Mouse (Mus musculus) ES-Bruce4 (cell line): Measurements from ENCODE around the gene Numb. TPM values are rescaled to one million over a fixed set of nuclear protein-coding genes. Genes with fewer than 3 reads are reported as not detected.

Source experiments
- H3K27ac ChIP-seq: 2 replicates; pipeline ENCODE4 v1.5.1; 2012; ENCODE audit warnings: low read length, inconsistent platforms; ENCODE audit not compliant: insufficient read depth
- H3K27me3 ChIP-seq: 2 replicates; pipeline ENCODE4 v1.6.1; 2012; ENCODE audit warnings: mild to moderate bottlenecking, low read length, inconsistent platforms; ENCODE audit not compliant: control insufficient read depth, poor library complexity, insufficient read depth, severe bottlenecking
- H3K36me3 ChIP-seq: 2 replicates; pipeline ENCODE4 v1.6.1; 2012; ENCODE audit warnings: inconsistent platforms, mild to moderate bottlenecking, low read length, moderate library complexity; ENCODE audit not compliant: control insufficient read depth, poor library complexity, insufficient read depth, severe bottlenecking
- H3K4me1 ChIP-seq: one replicate; pipeline ENCODE4 v1.8.1; 2011; ENCODE audit warnings: low read length; ENCODE audit not compliant: control insufficient read depth, insufficient read depth
- H3K4me3 ChIP-seq: 2 replicates; pipeline ENCODE4 v1.5.1; 2011; ENCODE audit warnings: low read depth, mild to moderate bottlenecking, low read length
- H3K9ac ChIP-seq: 2 replicates; pipeline ENCODE4 v1.6.1; 2012; ENCODE audit warnings: low read depth, mild to moderate bottlenecking, inconsistent platforms; ENCODE audit not compliant: poor library complexity, severe bottlenecking
- H3K9me3 ChIP-seq: replicated peaks from 2 replicates; pipeline ENCODE4 v1.6.1; 2012; ENCODE audit warnings: mild to moderate bottlenecking, low read length, inconsistent platforms; ENCODE audit not compliant: control insufficient read depth, poor library complexity, insufficient read depth, severe bottlenecking
- CTCF ChIP-seq: IDR thresholded peaks from one replicate; pipeline ENCODE4 v1.8.1; 2011; ENCODE audit warnings: low read depth, low read length
- EP300 ChIP-seq: IDR thresholded peaks from 2 replicates; pipeline ENCODE4 v1.6.1; 2011; ENCODE audit warnings: low read depth, low read length; ENCODE audit not compliant: insufficient read depth
- POLR2A ChIP-seq: IDR thresholded peaks from one replicate; pipeline ENCODE4 v1.8.1; 2011; ENCODE audit warnings: low read length; ENCODE audit not compliant: insufficient read depth
- polyA plus RNA-seq: library from polyadenylated mRNA; stranded (reverse); fragments of >200 nt; gene quantifications from 2 replicates; pipeline ENCODE4 v1.2.4, GENCODE M21; 2011; ENCODE audit warnings: low read depth; ENCODE audit not compliant: missing spikeins, insufficient read depth, insufficient read length

Gene Numb
- polyA plus RNA-seq, 1 experiment, result 43.5 TPM

DNA sequence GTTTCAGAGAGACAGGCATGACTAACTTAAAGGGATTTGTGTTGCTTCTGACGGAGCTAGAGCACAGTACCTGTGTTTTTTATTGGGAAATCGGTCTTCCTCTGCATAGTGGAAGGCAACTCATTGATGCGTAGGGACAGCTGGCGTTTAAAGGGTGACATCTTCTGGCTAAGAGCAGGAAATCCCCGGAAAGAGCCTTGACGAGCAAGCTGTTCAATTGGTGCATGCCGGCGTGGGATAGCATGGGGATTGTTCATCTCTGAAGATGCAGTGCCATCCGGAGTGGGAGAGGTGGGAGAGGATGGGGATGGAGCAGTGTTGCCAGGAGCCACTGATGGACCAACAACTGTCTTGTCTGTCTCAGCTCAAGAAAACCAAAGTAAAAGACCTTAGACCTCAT lies 120.8 kb downstream of the Numb start:
- H3K36me3 ChIP-seq, result peaks cover 4% of the 10 kb centered on the region; the same call in 1 of the 2 replicates
- H3K4me1 ChIP-seq, result no peaks in the 10 kb centered on the region

DNA sequence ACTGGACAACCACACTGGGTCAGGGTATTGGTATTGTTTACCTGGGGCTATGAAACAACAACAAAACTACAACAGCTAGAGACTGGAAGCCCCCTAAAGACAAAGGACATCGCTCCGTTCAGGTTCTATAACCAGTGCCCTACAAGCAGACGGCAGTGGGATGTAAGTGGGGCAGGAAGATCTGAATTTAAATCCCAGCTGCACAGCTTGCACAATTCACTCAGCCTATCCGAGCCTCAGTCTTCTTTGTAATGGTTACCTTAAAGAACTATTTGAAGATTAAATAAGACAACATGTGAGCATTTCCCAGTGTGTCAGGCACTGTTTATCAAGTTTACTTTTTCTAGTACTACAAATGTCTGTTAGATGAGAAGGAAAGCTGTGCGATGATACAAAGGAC lies 123.4 kb downstream of the Numb start:
- TF ChIP-seq EP300 (no peak), CTCF (no peak), POLR2A (no peak)
- H3K27ac ChIP-seq, result no peak overlapping the region
- no peaks in the 10 kb centered on the region for H3K4me1 ChIP-seq
- H3K9ac ChIP-seq, result no peak overlapping the region
- peaks cover 2% of the 10 kb centered on the region; the same call in 1 of the 2 replicates for H3K36me3 ChIP-seq
- H3K27me3 ChIP-seq, result no peaks in the 10 kb centered on the region
- no peak overlapping the region for H3K4me3 ChIP-seq
- no peaks in the 10 kb centered on the region for H3K9me3 ChIP-seq

More for the DNA sequence above, 120.8 kb downstream of the Numb start:
- Histone ChIP-seq H3K27ac (no peak overlapping the region), H3K4me3 (no peak overlapping the region), H3K27me3 (no peaks in the 10 kb centered on the region), H3K9ac (no peak overlapping the region), H3K9me3 (0 out of 2 replicates have a peak, but pooled peaks cover 3% of the 10 kb centered on the region)
- peak; percentile 19 for TF ChIP-seq CTCF
- no peak for TF ChIP-seq POLR2A
- TF ChIP-seq EP300, result no peak

DNA sequence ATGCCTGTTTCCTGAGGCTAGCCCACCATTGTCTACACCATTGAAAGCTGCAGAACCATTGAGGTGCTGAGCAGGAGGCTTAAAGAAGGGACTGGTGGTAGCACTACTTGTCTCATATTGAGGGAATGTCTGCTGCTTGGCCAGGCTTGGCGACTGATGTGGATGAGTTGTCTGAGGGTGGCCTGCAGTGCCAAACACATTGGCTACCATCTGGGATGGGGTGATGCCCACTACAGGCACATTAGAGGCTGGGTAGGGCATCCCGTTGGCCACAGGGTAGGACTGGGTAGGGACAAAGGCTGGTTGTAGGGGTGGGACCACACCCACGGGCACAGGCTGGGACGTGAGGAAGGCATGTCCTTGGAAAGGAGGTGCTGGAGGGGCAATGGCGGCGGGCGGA lies 126.1 kb downstream of the Numb start:
- no peak overlapping the region for H3K9ac ChIP-seq
- H3K36me3 ChIP-seq, result peaks cover 2% of the 10 kb centered on the region; the same call in 1 of the 2 replicates
- no peak overlapping the region for H3K27ac ChIP-seq
- no peaks in the 10 kb centered on the region for H3K27me3 ChIP-seq
- no peaks in the 10 kb centered on the region for H3K9me3 ChIP-seq
- no peaks in the 10 kb centered on the region for H3K4me1 ChIP-seq
- H3K4me3 ChIP-seq, result no peak overlapping the region
- no peak for TF ChIP-seq EP300
- TF ChIP-seq CTCF, result no peak

GRCm38 (mm10) chr12:83795051-83795450 lies 126.7 kb downstream of the Numb start:
- Histone ChIP-seq H3K9ac (no peak overlapping the region), H3K36me3 (peaks cover 2% of the 10 kb centered on the region; the same call in 1 of the 2 replicates), H3K27me3 (no peaks in the 10 kb centered on the region), H3K4me3 (no peak overlapping the region), H3K27ac (no peak overlapping the region), H3K9me3 (no peaks in the 10 kb centered on the region), H3K4me1 (no peaks in the 10 kb centered on the region)
- no peak for TF ChIP-seq POLR2A
- TF ChIP-seq EP300, result no peak
- TF ChIP-seq CTCF, result no peak

DNA sequence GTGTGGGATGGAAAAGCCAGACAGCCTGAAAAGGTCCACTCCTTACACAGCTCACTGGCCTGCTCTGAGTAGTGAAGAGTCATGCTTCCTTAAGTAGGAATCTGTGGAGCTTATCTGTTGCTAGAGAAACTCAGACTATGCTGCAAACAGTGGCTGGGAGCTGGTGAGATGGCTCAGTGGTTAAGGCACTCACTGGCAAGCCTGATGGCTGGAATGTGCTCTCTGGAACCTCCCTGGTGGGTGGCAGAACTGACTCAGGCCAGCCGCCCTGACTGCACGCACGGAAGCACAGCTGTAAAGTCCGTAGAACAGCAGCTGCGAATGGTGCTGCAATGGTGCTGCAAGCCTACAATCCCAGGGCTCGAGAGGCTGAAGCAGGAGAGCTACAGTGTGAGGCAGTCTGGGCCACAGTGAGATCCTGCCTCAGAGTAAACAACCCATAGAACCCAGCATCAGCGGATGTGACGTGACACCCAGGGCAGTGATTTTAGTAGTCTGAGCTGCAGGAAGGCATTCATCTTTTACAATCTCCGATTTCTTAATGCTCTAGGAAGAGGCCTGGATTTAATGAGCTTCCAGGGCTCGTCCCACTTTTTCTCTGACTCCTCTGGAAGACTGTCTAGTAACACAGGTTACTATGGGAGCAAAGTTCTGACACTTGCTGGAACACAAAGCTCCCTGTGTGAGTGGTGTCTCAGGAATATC lies 128.9 kb downstream of the Numb start:
- no peaks in the 10 kb centered on the region for H3K36me3 ChIP-seq
- H3K9ac ChIP-seq, result no peak overlapping the region
- H3K27me3 ChIP-seq, result no peaks in the 10 kb centered on the region
- H3K4me3 ChIP-seq, result no peak overlapping the region
- H3K27ac ChIP-seq, result no peak overlapping the region
- no peaks in the 10 kb centered on the region for H3K4me1 ChIP-seq
- no peaks in the 10 kb centered on the region for H3K9me3 ChIP-seq
- TF ChIP-seq CTCF (no peak), EP300 (no peak), POLR2A (no peak)

DNA sequence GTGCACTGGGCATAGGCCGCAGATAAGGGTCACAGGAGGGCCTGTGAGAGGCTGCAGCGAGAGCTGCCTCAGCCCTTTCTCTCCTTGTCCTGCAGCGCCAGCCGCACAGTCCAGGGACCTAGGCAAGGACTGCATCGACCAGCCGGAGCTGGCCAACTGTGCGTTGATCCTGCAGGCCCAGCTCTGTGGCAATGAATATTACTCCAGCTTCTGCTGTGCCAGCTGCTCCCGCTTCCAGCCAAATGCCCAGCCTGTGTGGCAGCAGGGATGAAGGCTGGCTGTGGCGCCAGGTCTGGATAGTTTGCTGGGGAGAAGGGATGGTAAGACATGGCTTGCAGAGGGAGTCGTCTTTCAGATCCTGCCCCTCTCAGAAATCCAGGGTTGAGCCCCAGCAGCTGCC lies 130.0 kb downstream of the Numb start:
- TF ChIP-seq EP300 (no peak), CTCF (no peak), POLR2A (no peak)
- Histone ChIP-seq H3K9ac (no peak overlapping the region), H3K4me3 (no peak overlapping the region), H3K36me3 (no peaks in the 10 kb centered on the region), H3K9me3 (no peaks in the 10 kb centered on the region), H3K27me3 (no peaks in the 10 kb centered on the region), H3K27ac (no peak overlapping the region), H3K4me1 (no peaks in the 10 kb centered on the region)
